Mouse (Mus musculus): ENCODE data around the gene Lpcat1. TPM values are rescaled to one million over a fixed set of nuclear protein-coding genes. Genes with fewer than 3 reads are reported as not detected.

Gene Lpcat1
- 21.8 and 23.6 TPM in 2 replicates for polyA plus RNA-seq (2015; fragmentation: Nextera tagmentation; extraction: Ambion mirVana)

- ATAC-seq (replicated peaks; ENCODE audit: low FRiP score, low read depth) (peak; percentile 97), DNase-seq (ENCODE audit: low spot score) (peak; percentile 96)
- peak within 1 kb of the TSS; percentile 78 for H3K4me3 ChIP-seq (replicated peaks; ENCODE audit: low read depth, low read length)
- no peaks in the 10 kb centered on the region for H3K36me3 ChIP-seq (ENCODE audit: insufficient read depth, low read length)
- H3K27ac ChIP-seq, result peak within 1 kb of the TSS; percentile 89
- no peak for TF ChIP-seq CTCF (IDR thresholded peaks at IDR 0.05; ENCODE audit: low read depth)
- WGBS, result 0% methylated on average over 35 of the region's 35 CpGs
- H3K4me2 ChIP-seq (ENCODE audit: low read length), result peak within 1 kb of the TSS; percentile 88
- H3K4me1 ChIP-seq (replicated peaks; ENCODE audit: insufficient read depth, low read length), result peaks cover 10% of the 10 kb centered on the region
- H3K9me3 ChIP-seq (replicated peaks; ENCODE audit: low read length), result no peaks in the 10 kb centered on the region
- peak within 1 kb of the TSS; percentile 81 for H3K9ac ChIP-seq (ENCODE audit: low read depth, low read length)
- no peaks in the 10 kb centered on the region for H3K27me3 ChIP-seq (ENCODE audit: insufficient read depth, low read length)
These were observed at the start of gene Lpcat1 for GRCm38 (mm10) chr13:73467034-73467420. Gene Lpcat1, plus strand, starts transcription at chr13:73467197.

- TF ChIP-seq CTCF (IDR thresholded peaks at IDR 0.05; ENCODE audit: low read depth), result peak; percentile 59
- no peaks in the 10 kb centered on the region for H3K36me3 ChIP-seq (ENCODE audit: insufficient read depth, low read length)
- H3K4me1 ChIP-seq (replicated peaks; ENCODE audit: insufficient read depth, low read length), result no peaks in the 10 kb centered on the region
- 40% methylated on average over 15 of the region's 15 CpGs for WGBS
- no peak overlapping the region for H3K4me3 ChIP-seq (replicated peaks; ENCODE audit: low read depth, low read length)
- no peak overlapping the region for H3K27ac ChIP-seq
- ATAC-seq (replicated peaks; ENCODE audit: low FRiP score, low read depth) (no peak), DNase-seq (ENCODE audit: low spot score) (peak; percentile 59)
- no peaks in the 10 kb centered on the region for H3K9me3 ChIP-seq (replicated peaks; ENCODE audit: low read length)
- no peak overlapping the region; the same call in 1 of the 2 replicates for H3K4me2 ChIP-seq (ENCODE audit: low read length)
- no peaks in the 10 kb centered on the region for H3K27me3 ChIP-seq (ENCODE audit: insufficient read depth, low read length)
- no peak overlapping the region for H3K9ac ChIP-seq (ENCODE audit: low read depth, low read length)
These were observed 49.3 kb upstream of the Lpcat1 start for GRCm38 (mm10) chr13:73417478-73418220.

- no peak for ATAC-seq (replicated peaks; ENCODE audit: low FRiP score, low read depth)
- no peaks in the 10 kb centered on the region for H3K36me3 ChIP-seq (ENCODE audit: insufficient read depth, low read length)
- WGBS, result 51% methylated on average over 12 of the region's 12 CpGs
These were observed 48.7 kb upstream of the Lpcat1 start for GRCm38 (mm10) chr13:73418297-73418696.

GRCm38 (mm10) chr13:73419244-73419643 lies 47.8 kb upstream of the Lpcat1 start:
- H3K4me1 ChIP-seq (replicated peaks; ENCODE audit: insufficient read depth, low read length), result no peaks in the 10 kb centered on the region
- H3K4me2 ChIP-seq (ENCODE audit: low read length), result no peak overlapping the region
- ATAC-seq (replicated peaks; ENCODE audit: low FRiP score, low read depth) (no peak), DNase-seq (ENCODE audit: low spot score) (no peak)
- H3K9me3 ChIP-seq (replicated peaks; ENCODE audit: low read length), result no peaks in the 10 kb centered on the region
- TF ChIP-seq CTCF (IDR thresholded peaks at IDR 0.05; ENCODE audit: low read depth), result no peak
- no peaks in the 10 kb centered on the region for H3K36me3 ChIP-seq (ENCODE audit: insufficient read depth, low read length)
- H3K27me3 ChIP-seq (ENCODE audit: insufficient read depth, low read length), result 0 out of 2 replicates have a peak, but pooled peaks cover 2% of the 10 kb centered on the region
- H3K4me3 ChIP-seq (replicated peaks; ENCODE audit: low read depth, low read length), result no peak overlapping the region
- H3K27ac ChIP-seq, result no peak overlapping the region
- no peak overlapping the region for H3K9ac ChIP-seq (ENCODE audit: low read depth, low read length)
- WGBS, result 64% methylated on average over 5 of the region's 5 CpGs

More at GRCm38 (mm10) chr13:73418297-73418696, 48.7 kb upstream of the Lpcat1 start:
- 0 out of 2 replicates have a peak, but pooled peaks cover 2% of the 10 kb centered on the region for H3K27me3 ChIP-seq (ENCODE audit: insufficient read depth, low read length)
- H3K4me2 ChIP-seq (ENCODE audit: low read length), result no peak overlapping the region; the same call in 1 of the 2 replicates
- no peak for TF ChIP-seq CTCF (IDR thresholded peaks at IDR 0.05; ENCODE audit: low read depth)
- no peak overlapping the region for H3K4me3 ChIP-seq (replicated peaks; ENCODE audit: low read depth, low read length)
- no peak for DNase-seq (ENCODE audit: low spot score)
- H3K9me3 ChIP-seq (replicated peaks; ENCODE audit: low read length), result no peaks in the 10 kb centered on the region
- no peaks in the 10 kb centered on the region for H3K4me1 ChIP-seq (replicated peaks; ENCODE audit: insufficient read depth, low read length)
- H3K27ac ChIP-seq, result no peak overlapping the region
- no peak overlapping the region for H3K9ac ChIP-seq (ENCODE audit: low read depth, low read length)

GRCm38 (mm10) chr13:73423043-73423442 lies 44.0 kb upstream of the Lpcat1 start:
- no peak overlapping the region for H3K27ac ChIP-seq
- H3K4me2 ChIP-seq (ENCODE audit: low read length), result no peak overlapping the region
- no peak overlapping the region for H3K4me3 ChIP-seq (replicated peaks; ENCODE audit: low read depth, low read length)
- WGBS, result 70% methylated on average over 4 of the region's 4 CpGs
- TF ChIP-seq CTCF (IDR thresholded peaks at IDR 0.05; ENCODE audit: low read depth), result no peak
- no peaks in the 10 kb centered on the region for H3K9me3 ChIP-seq (replicated peaks; ENCODE audit: low read length)
- DNase-seq (ENCODE audit: low spot score), result no peak
- ATAC-seq (replicated peaks; ENCODE audit: low FRiP score, low read depth), result no peak
- H3K36me3 ChIP-seq (ENCODE audit: insufficient read depth, low read length), result no peaks in the 10 kb centered on the region
- no peaks in the 10 kb centered on the region for H3K4me1 ChIP-seq (replicated peaks; ENCODE audit: insufficient read depth, low read length)
- H3K9ac ChIP-seq (ENCODE audit: low read depth, low read length), result no peak overlapping the region
- H3K27me3 ChIP-seq (ENCODE audit: insufficient read depth, low read length), result 0 out of 2 replicates have a peak, but pooled peaks cover 2% of the 10 kb centered on the region

- H3K27ac ChIP-seq, result no peak overlapping the region
- H3K27me3 ChIP-seq (ENCODE audit: insufficient read depth, low read length), result 0 out of 2 replicates have a peak, but pooled peaks cover 2% of the 10 kb centered on the region
- no peaks in the 10 kb centered on the region for H3K9me3 ChIP-seq (replicated peaks; ENCODE audit: low read length)
- H3K4me2 ChIP-seq (ENCODE audit: low read length), result no peak overlapping the region
- no peak overlapping the region for H3K9ac ChIP-seq (ENCODE audit: low read depth, low read length)
- ATAC-seq (replicated peaks; ENCODE audit: low FRiP score, low read depth) (no peak), DNase-seq (ENCODE audit: low spot score) (no peak)
- no peak overlapping the region for H3K4me3 ChIP-seq (replicated peaks; ENCODE audit: low read depth, low read length)
- no peak for TF ChIP-seq CTCF (IDR thresholded peaks at IDR 0.05; ENCODE audit: low read depth)
- WGBS, result 69% methylated on average over 6 of the region's 6 CpGs
- H3K36me3 ChIP-seq (ENCODE audit: insufficient read depth, low read length), result no peaks in the 10 kb centered on the region
- no peaks in the 10 kb centered on the region for H3K4me1 ChIP-seq (replicated peaks; ENCODE audit: insufficient read depth, low read length)
These were observed 42.0 kb upstream of the Lpcat1 start for GRCm38 (mm10) chr13:73425035-73425434.
